Mouse (Mus musculus): ENCODE measurements around the gene Map3k5. TPM values are rescaled to one million over a fixed set of nuclear protein-coding genes. Genes with fewer than 3 reads are reported as not detected.

The Map3k5 gene
- polyA plus RNA-seq, 1 experiment from 2014 or later, result 1.4 TPM

DNA sequence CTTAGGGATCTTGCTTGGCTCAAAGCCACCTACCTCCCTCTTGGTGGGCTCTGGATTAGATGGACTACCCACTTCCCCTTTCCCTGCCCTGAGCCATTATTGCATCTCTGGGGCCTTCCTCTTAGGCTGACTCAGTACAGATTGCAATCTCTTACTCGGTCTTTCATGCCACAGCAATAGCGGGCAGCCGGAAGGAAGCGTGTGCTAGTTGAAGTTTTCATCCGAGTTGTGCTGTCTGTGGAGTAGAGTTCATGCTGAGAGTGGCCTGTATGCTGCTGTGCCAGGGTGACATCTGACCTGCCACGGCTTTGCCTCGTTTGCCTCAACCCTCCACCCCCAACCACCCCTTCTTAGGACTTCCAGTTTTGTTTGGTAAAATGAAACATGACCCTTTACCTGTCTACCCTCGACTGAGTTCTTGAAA is 5.0 kb downstream of the Map3k5 start:
- WGBS, result 61% methylated on average over 8 of the region's 8 CpGs
- peaks cover 9% of the 10 kb centered on the region for H3K27me3 ChIP-seq (ENCODE audit: control insufficient read depth, insufficient read depth, low read length)

DNA sequence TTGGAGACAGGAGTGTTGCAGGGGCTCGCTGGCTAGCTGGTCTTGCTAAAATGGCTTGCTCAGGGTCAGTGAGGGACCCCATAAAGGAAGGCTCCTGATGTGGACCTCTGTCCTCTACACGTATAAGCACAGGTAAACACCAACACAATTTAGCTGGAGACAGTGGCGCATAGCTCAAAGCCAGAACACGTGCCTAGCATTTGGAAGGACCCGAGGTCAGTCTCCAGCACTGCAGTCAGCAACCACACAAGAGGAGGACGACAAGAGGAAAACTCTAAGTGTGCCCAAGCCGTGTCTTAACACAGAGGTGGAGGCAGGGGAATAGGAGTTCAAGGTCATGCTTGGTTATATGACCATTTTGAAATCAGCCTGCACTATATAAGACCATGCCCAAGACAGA is 5.9 kb downstream of the Map3k5 start:
- DNase-seq (ENCODE audit: low spot score) (no peak), ATAC-seq (ENCODE audit: insufficient read depth, low FRiP score, low TSS enrichment) (no peak)
- no peak overlapping the region for H3K27ac ChIP-seq (ENCODE audit: low read depth, low read length)
- H3K4me2 ChIP-seq (ENCODE audit: low read depth), result no peak overlapping the region
- peaks cover 5% of the 10 kb centered on the region for H3K27me3 ChIP-seq (ENCODE audit: control insufficient read depth, insufficient read depth, low read length)
- WGBS, result 90% methylated on average over 7 of the region's 7 CpGs
- H3K9ac ChIP-seq (ENCODE audit: low read length), result no peak overlapping the region
- H3K36me3 ChIP-seq (ENCODE audit: control insufficient read depth, insufficient read depth, low read length), result no peaks in the 10 kb centered on the region
- no peaks in the 10 kb centered on the region for H3K4me1 ChIP-seq (ENCODE audit: control insufficient read depth, insufficient read depth, low read length)
- no peak overlapping the region for H3K4me3 ChIP-seq (ENCODE audit: low read depth, low read length)
- H3K9me3 ChIP-seq (ENCODE audit: control insufficient read depth, low read length), result no peaks in the 10 kb centered on the region

More for the DNA sequence above, 5.0 kb downstream of the Map3k5 start:
- no peak overlapping the region for H3K9ac ChIP-seq (ENCODE audit: low read length)
- H3K4me1 ChIP-seq (ENCODE audit: control insufficient read depth, insufficient read depth, low read length), result no peaks in the 10 kb centered on the region
- ATAC-seq (ENCODE audit: insufficient read depth, low FRiP score, low TSS enrichment) (no peak), DNase-seq (ENCODE audit: low spot score) (no peak)
- no peak overlapping the region for H3K27ac ChIP-seq (ENCODE audit: low read depth, low read length)
- H3K9me3 ChIP-seq (ENCODE audit: control insufficient read depth, low read length), result no peaks in the 10 kb centered on the region
- H3K4me3 ChIP-seq (ENCODE audit: low read depth, low read length), result no peak overlapping the region
- H3K36me3 ChIP-seq (ENCODE audit: control insufficient read depth, insufficient read depth, low read length), result no peaks in the 10 kb centered on the region
- H3K4me2 ChIP-seq (ENCODE audit: low read depth), result no peak overlapping the region

DNA sequence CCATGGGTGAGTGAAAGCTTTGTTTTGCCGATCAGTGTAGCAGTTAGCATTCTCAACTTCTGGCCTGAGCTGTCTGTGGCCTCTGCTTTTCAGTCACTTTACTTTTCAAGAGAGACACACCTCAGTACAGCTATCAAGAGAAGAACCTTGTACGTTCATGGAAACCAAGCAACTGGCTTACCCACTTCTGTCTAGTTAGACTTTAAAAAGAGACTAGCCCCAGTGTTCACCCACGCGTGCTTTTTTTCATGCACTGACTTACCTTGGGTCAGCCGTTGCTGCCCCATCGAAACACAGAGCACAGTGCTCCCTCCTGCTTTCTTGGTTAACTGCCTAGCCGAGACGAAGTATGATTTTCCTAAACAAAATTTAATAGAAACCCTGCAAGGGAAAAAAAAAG is 6.4 kb downstream of the Map3k5 start:
- WGBS, result 88% methylated on average over 8 of the region's 8 CpGs
- Histone ChIP-seq H3K27ac (ENCODE audit: low read depth, low read length) (no peak overlapping the region), H3K4me2 (ENCODE audit: low read depth) (no peak overlapping the region), H3K27me3 (ENCODE audit: control insufficient read depth, insufficient read depth, low read length) (peaks cover 3% of the 10 kb centered on the region; the same call in 1 of the 2 replicates), H3K36me3 (ENCODE audit: control insufficient read depth, insufficient read depth, low read length) (no peaks in the 10 kb centered on the region), H3K9me3 (ENCODE audit: control insufficient read depth, low read length) (no peaks in the 10 kb centered on the region), H3K4me3 (ENCODE audit: low read depth, low read length) (no peak overlapping the region), H3K4me1 (ENCODE audit: control insufficient read depth, insufficient read depth, low read length) (no peaks in the 10 kb centered on the region), H3K9ac (ENCODE audit: low read length) (no peak overlapping the region)
- ATAC-seq (ENCODE audit: insufficient read depth, low FRiP score, low TSS enrichment) (no peak), DNase-seq (ENCODE audit: low spot score) (no peak)

DNA sequence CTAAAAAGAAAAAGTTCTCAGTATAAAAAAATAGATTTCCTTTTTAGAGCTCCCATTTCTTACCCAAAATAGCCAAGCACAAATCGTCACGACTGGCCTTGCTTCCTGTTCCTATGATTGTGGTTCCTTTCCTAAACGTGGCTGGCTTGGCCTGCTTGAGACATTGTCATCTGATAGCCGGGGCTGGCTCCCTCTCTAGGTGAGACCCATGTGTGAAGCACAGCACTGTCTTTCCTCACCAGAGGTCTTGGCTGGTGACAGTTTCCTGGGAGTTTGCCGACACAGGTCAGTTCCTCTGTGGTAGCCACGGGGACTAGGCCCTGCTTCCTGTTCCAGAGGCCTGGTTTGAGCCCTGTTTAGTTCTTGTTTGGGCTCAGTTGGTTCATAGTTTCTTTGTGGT is 6.8 kb downstream of the Map3k5 start:
- WGBS, result 70% methylated on average over 6 of the region's 6 CpGs
- H3K4me2 ChIP-seq (ENCODE audit: low read depth), result no peak overlapping the region
- no peak overlapping the region for H3K9ac ChIP-seq (ENCODE audit: low read length)
- no peaks in the 10 kb centered on the region for H3K4me1 ChIP-seq (ENCODE audit: control insufficient read depth, insufficient read depth, low read length)
- no peak overlapping the region for H3K27ac ChIP-seq (ENCODE audit: low read depth, low read length)
- ATAC-seq (ENCODE audit: insufficient read depth, low FRiP score, low TSS enrichment), result no peak
- no peaks in the 10 kb centered on the region for H3K27me3 ChIP-seq (ENCODE audit: control insufficient read depth, insufficient read depth, low read length)
- H3K9me3 ChIP-seq (ENCODE audit: control insufficient read depth, low read length), result no peaks in the 10 kb centered on the region
- H3K4me3 ChIP-seq (ENCODE audit: low read depth, low read length), result no peak overlapping the region
- no peaks in the 10 kb centered on the region for H3K36me3 ChIP-seq (ENCODE audit: control insufficient read depth, insufficient read depth, low read length)
- no peak for DNase-seq (ENCODE audit: low spot score)

DNA sequence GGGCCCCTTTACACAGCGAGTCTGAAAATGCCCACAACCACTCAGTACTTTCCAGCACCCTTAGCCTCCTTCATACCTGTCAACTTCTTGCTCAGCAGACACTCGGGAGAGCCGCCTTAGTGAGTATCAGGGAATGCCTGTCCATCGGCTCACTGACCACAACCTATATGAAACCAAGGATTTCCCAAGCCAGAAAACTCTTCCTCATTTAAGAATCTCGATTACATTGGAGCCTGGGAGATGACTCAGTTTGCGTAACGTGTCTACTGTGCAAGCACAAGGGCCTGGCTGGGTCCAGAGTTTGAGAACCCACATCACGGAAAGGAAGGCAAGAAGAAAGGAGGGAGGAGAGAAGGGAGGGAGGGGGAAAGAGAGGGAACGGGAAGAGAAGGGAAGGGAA is 7.6 kb downstream of the Map3k5 start:
- no peak overlapping the region for H3K4me3 ChIP-seq (ENCODE audit: low read depth, low read length)
- no peaks in the 10 kb centered on the region for H3K4me1 ChIP-seq (ENCODE audit: control insufficient read depth, insufficient read depth, low read length)
- H3K9ac ChIP-seq (ENCODE audit: low read length), result no peak overlapping the region
- ATAC-seq (ENCODE audit: insufficient read depth, low FRiP score, low TSS enrichment) (no peak), DNase-seq (ENCODE audit: low spot score) (no peak)
- H3K27ac ChIP-seq (ENCODE audit: low read depth, low read length), result no peak overlapping the region
- H3K36me3 ChIP-seq (ENCODE audit: control insufficient read depth, insufficient read depth, low read length), result no peaks in the 10 kb centered on the region
- H3K9me3 ChIP-seq (ENCODE audit: control insufficient read depth, low read length), result no peaks in the 10 kb centered on the region
- WGBS, result 87% methylated on average over 9 of the region's 9 CpGs
- no peak overlapping the region for H3K4me2 ChIP-seq (ENCODE audit: low read depth)
- no peaks in the 10 kb centered on the region for H3K27me3 ChIP-seq (ENCODE audit: control insufficient read depth, insufficient read depth, low read length)

DNA sequence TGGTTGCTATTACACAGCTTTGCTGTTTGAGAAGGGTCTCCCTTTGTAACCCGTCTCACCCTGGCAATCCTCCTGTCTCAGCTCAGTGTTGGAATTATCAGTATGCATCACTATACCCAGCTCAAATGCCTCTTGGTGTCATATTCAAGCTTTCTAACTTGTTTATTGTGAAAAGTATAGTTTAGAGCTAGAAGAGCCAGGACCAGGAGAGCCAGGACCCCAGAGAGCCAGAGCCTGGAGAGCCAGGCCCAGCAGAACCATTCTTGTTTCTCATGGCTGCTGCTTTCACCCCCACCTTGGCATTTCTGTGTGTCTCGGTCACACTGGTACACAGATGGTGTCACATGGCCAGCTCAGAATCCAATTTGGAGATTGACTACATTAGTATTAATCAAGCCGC is 8.3 kb downstream of the Map3k5 start:
- Histone ChIP-seq H3K4me3 (ENCODE audit: low read depth, low read length) (no peak overlapping the region), H3K9ac (ENCODE audit: low read length) (no peak overlapping the region), H3K36me3 (ENCODE audit: control insufficient read depth, insufficient read depth, low read length) (no peaks in the 10 kb centered on the region), H3K27me3 (ENCODE audit: control insufficient read depth, insufficient read depth, low read length) (no peaks in the 10 kb centered on the region), H3K4me1 (ENCODE audit: control insufficient read depth, insufficient read depth, low read length) (no peaks in the 10 kb centered on the region), H3K9me3 (ENCODE audit: control insufficient read depth, low read length) (no peaks in the 10 kb centered on the region), H3K27ac (ENCODE audit: low read depth, low read length) (no peak overlapping the region), H3K4me2 (ENCODE audit: low read depth) (no peak overlapping the region)
- DNase-seq (ENCODE audit: low spot score), result no peak
- 94% methylated on average over 3 of the region's 3 CpGs for WGBS
- no peak for ATAC-seq (ENCODE audit: insufficient read depth, low FRiP score, low TSS enrichment)

DNA sequence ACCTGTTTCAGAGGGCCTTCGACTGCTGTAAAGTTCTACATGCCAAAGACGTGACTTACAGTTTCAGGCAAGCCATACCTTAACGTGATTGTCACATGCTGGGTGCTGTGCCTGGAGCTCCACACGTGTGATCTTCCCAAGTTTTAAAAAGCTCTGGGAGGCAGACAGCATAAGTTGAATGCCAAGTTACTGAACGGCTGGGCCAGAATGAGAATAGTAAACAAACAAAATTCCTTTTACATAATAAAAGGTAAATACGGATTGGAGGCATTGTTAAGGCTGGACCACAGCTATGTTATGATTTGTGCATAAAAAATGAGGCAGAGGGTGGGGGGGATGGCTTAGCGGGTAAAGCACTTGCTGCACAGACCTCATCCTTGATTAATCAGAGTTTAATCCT is 11.4 kb downstream of the Map3k5 start:
- WGBS, result 86% methylated on average over 7 of the region's 7 CpGs
- no peak overlapping the region for H3K27ac ChIP-seq (ENCODE audit: low read depth, low read length)
- H3K9me3 ChIP-seq (ENCODE audit: control insufficient read depth, low read length), result no peaks in the 10 kb centered on the region
- H3K4me1 ChIP-seq (ENCODE audit: control insufficient read depth, insufficient read depth, low read length), result no peaks in the 10 kb centered on the region
- H3K4me2 ChIP-seq (ENCODE audit: low read depth), result no peak overlapping the region
- no peaks in the 10 kb centered on the region for H3K27me3 ChIP-seq (ENCODE audit: control insufficient read depth, insufficient read depth, low read length)
- no peak overlapping the region for H3K9ac ChIP-seq (ENCODE audit: low read length)
- H3K36me3 ChIP-seq (ENCODE audit: control insufficient read depth, insufficient read depth, low read length), result no peaks in the 10 kb centered on the region
- H3K4me3 ChIP-seq (ENCODE audit: low read depth, low read length), result no peak overlapping the region
- ATAC-seq (ENCODE audit: insufficient read depth, low FRiP score, low TSS enrichment), result no peak
- DNase-seq (ENCODE audit: low spot score), result no peak

DNA sequence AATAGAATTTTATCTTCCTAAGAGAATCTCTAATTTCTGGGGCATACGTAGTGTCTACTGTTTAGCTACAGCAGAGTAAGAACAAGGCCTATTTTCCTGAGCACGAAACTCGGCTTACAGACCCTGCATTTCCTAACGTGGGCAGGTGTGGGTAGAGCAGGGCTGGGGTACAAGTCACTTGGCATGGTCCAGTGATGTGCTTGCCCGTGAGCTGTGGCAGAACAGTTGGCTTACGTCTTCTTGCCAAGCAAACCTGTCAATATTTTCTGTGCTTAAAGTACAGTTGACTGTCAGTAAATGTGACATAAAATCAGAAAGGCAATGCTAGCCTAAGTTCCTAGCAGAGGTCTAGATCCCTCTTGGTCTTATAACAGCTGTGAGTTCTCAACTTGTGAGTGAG is 12.4 kb downstream of the Map3k5 start:
- ATAC-seq (ENCODE audit: insufficient read depth, low FRiP score, low TSS enrichment) (no peak), DNase-seq (ENCODE audit: low spot score) (no peak)
- Histone ChIP-seq H3K27me3 (ENCODE audit: control insufficient read depth, insufficient read depth, low read length) (no peaks in the 10 kb centered on the region), H3K4me2 (ENCODE audit: low read depth) (no peak overlapping the region), H3K27ac (ENCODE audit: low read depth, low read length) (no peak overlapping the region), H3K4me1 (ENCODE audit: control insufficient read depth, insufficient read depth, low read length) (no peaks in the 10 kb centered on the region), H3K4me3 (ENCODE audit: low read depth, low read length) (no peak overlapping the region), H3K9me3 (ENCODE audit: control insufficient read depth, low read length) (no peaks in the 10 kb centered on the region), H3K36me3 (ENCODE audit: control insufficient read depth, insufficient read depth, low read length) (no peaks in the 10 kb centered on the region), H3K9ac (ENCODE audit: low read length) (no peak overlapping the region)
- WGBS, result 88% methylated on average over 6 of the region's 6 CpGs

DNA sequence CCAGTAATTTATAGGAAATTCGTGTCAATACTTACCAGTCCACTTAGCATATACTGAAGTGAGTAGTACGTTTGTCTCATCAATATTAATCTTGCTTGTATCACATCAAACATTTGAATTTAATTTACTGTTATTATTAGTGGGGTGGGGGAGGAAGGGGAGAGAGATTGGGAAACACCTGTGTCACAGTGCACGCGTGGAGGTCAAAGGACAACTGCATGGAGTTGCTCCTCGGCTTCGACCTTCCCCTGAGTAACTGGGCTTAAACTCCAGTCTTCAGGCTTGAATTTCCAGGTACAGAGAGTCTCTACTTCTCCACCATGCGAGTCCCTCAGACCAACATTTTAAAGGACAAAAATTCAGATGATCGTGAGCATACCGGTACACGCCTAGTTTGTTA is 13.2 kb downstream of the Map3k5 start:
- 93% methylated on average over 10 of the region's 10 CpGs for WGBS

More for the DNA sequence above, 13.2 kb downstream of the Map3k5 start:
- Histone ChIP-seq H3K4me3 (ENCODE audit: low read depth, low read length) (no peak overlapping the region), H3K27ac (ENCODE audit: low read depth, low read length) (no peak overlapping the region), H3K9me3 (ENCODE audit: control insufficient read depth, low read length) (no peaks in the 10 kb centered on the region), H3K27me3 (ENCODE audit: control insufficient read depth, insufficient read depth, low read length) (no peaks in the 10 kb centered on the region), H3K4me1 (ENCODE audit: control insufficient read depth, insufficient read depth, low read length) (no peaks in the 10 kb centered on the region), H3K36me3 (ENCODE audit: control insufficient read depth, insufficient read depth, low read length) (no peaks in the 10 kb centered on the region), H3K4me2 (ENCODE audit: low read depth) (no peak overlapping the region), H3K9ac (ENCODE audit: low read length) (no peak overlapping the region)
- DNase-seq (ENCODE audit: low spot score) (no peak), ATAC-seq (ENCODE audit: insufficient read depth, low FRiP score, low TSS enrichment) (no peak)

All from neural tube, embryonic 11.5 days (tissue).